Mouse (Mus musculus) left cerebral cortex, postnatal 4 days (tissue): ENCODE results near the gene Plxna3. TPM values are rescaled to one million over a fixed set of nuclear protein-coding genes. Genes with fewer than 3 reads are reported as not detected.
"Not testable (repeated sequence)": the region's sequence is repeated elsewhere in the genome, so short reads cannot be mapped to it uniquely, and the experiment has no call there.

Experiments
- DNase-seq: peaks from one replicate; pipeline ENCODE4 v3.0.0-alpha.2; 2022
- intact Hi-C: fragments of 180-260 bp; cut with DNase I; formaldehyde crosslinking; loops from one replicate; pipeline ENCODE4 v1.15.1; 2025
- total RNA-seq, 2 experiments: library from RNA; stranded (reverse); gene quantifications; 2 replicates each; pipeline ENCODE4 v1.2.3; 2021

Plxna3 gene
- total RNA-seq: 100 to 1,000 TPM; 172 to 190 TPM

DNA sequence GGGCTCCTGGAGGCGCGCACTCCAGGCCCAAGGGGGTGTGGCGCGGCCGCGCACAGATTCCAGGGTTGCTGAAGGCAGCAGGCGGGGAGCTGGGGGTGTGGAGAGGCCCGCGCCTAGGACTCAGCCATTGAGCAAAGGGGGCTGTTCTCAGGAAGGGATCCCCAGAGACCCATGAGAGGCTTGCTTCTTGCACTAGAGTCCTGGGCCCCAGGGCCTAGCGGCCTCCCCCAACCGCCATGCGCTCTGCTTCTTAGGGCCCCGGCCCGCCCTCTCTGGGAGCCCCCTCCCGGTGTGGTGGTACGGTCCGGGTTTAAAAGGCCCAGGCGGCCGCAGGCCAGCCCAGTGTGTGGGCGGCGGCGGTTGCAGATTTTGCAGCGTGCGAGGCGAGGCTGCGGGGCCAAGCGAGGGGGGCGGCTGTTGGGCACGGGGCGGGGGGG, at the start of gene Plxna3:
Plxna3 (plus strand) TSS at position 342 of the 437 bp plus-strand sequence.
- peak; percentile 72 for DNase-seq
- intact Hi-C loops: loop anchor here (5.0 kb wide), 1 partner anchor 64 kb away; the partner anchor contains the start of genes Fam3a and Ikbkg

DNA sequence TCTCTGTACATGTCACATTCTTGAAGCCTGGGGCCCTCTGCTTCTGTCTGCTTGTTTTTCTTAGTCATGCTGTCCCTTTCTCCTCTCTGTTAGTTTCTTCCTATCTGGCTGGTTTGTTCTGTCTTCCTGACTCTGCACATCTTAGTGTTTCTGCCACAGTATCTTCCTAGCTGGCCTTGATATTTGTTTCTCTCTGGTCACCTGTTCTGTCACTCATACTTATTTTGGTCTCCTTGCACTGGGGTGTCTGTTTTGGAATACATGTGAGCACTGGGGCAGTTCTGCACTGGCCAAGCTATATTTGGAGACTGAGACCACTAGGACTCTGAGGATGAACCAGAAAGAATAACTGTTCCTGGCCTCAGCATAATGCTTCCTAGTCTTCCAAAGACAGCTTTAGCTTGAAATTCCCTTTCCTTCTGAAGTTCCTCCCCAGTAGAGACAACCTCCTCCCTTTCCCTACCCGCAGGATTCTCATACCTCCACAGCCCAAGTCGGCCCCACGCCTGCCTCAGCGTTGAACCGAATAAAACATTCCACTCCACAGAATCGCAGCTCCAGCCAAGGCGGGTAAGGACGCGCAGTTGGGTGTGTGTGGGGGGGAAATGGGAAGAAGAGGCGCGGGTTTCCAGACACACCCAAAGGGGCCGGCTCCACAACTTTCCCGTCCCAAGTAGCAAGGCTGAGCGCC, 47.7 kb upstream of the Plxna3 start:
- no peak for DNase-seq
- intact Hi-C loops: no loop called here

DNA sequence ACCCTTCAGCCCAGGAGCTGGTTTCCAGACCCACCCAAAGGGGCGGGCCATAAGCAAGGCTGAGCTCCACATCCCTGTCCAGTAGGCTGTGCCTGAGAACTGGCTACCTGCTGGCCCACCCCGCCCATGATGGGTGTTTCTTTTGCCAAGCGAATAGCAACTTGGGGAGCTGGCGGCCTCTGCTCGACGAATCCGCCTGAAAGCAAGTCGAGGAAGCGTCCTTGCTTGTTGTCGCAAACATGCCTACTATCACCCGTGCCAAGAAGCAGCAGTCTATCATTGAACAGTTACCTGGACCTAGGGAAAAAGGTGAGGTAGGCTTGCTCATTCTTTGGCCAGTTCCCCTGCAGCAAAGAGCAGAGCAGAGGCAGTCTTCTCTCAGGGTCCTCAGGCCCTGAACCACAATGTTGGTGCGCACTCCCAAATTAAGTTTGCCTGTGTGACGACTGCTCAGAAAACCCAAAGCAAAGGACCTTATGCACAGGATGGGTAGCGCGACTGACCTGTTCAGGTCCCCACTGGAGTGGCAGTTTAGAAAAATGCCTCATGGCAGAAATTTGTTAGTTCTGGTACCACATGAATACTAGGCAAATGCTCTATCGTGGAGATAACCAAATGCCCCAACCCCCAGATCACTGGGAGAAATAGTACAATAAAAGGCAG, 47.0 kb upstream of the Plxna3 start, which contains the start of the genes Taz and Dnase1l1:
Taz (plus strand) TSS at position 181 of the 663 bp plus-strand sequence.
Dnase1l1 (minus strand) TSS at position 606 of the 663 bp plus-strand sequence.
- peak; percentile 63 for DNase-seq
- intact Hi-C loops: no loop called here

DNA sequence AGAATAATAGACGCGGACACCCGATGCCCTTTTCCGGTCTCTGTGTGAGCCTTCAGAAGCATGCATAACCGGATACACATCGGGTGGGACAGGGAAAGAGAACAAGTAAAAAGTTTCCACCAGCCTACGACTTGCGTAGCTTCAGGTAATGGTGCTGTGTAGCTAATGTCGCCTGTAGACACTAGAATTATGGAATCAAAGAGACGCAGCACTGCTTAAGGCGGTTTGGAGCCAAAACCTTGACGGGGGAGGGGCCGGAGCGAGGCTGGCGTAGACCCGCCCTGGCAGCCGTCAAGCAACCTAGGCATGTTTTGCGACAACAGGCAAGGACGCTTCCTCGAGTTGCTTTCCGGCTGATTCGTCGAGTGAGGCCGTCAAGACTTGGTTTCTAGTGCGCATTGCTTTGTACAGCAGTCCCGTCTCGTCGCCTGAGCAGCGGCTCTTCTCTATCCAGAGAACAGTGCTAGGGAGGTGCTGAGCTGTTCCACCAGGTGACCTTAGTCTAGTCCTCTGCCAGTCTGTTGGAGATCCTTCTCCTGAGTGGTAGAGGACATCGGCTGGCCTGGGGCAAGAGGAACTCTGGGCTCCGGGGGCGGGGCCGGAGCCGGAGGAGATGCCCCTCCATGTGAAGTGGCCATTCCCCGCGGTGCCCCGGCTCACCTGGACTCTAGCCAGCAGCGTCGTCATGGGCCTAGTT, 46.3 kb upstream of the Plxna3 start:
- peak; percentile 86 for DNase-seq
- intact Hi-C loops: no loop called here

DNA sequence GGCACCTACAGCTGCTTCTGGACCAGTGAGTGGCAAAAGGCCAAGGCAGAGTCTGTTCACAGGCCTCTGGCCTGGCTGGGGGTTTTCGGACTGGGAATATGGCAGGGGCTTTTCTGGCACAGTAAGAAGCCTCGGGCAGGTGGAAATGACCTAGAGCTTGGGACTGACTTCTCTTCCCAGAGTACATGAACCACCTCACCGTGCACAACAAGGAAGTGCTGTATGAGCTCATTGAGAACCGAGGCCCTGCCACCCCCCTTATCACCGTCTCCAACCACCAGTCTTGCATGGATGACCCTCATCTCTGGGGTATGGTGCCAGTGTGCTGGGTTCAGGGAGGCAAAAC, 45.8 kb upstream of the Plxna3 start:
- DNase-seq: no peak
- intact Hi-C loops: no loop called here

- no peak for DNase-seq
- intact Hi-C loops: no loop called here
These were observed 35.4 kb upstream of the Plxna3 start for GRCm38 (mm10) chrX:74293431-74293830.

DNA sequence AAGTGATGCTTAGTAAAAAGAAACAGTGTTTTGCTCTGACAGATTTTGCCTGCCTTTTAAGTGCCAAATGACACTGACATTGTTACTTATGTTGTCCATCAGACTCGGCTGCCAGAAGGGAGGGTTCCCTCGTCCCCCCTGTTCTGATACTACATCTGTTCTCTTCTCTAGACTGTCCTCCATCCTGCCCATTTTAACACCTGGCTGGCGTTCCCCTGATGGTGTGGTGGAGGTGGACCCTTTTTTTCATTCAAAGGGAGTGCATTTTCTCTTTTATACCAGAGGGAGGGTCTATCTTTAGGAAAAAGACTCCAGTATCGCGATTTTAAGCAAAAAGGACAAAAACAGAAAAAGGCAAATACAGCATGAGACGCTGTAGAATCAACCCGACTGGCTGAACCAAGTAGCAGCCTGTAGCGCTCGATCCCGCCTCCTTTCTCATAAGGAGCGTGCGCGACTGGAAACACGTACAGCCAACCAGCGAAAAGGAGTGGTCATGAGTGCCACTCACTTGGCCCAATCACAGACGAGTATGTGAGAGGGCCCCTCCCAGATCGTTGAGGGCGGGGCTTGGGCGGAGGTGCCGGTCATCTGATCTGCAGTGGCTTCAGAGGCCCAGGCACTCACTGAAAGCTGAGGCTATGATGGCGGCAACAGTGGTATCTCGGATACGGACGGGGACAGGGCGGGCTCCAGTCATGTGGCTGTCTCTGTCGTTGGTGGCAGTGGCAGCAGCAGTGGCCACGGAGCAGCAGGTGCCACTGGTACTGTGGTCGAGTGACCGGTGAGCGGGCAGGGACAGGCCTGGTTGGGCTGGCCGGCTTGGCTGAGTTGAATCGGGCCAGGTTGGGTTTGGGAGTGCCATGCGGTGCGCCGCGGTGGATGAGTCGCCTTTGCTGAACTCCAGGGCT, 32.1 kb upstream of the Plxna3 start, which contains the start of gene Atp6ap1:
Atp6ap1 (plus strand) TSS at position 560 of the 911 bp plus-strand sequence.
- peak; percentile 94 for DNase-seq
- intact Hi-C loops: no loop called here

DNA sequence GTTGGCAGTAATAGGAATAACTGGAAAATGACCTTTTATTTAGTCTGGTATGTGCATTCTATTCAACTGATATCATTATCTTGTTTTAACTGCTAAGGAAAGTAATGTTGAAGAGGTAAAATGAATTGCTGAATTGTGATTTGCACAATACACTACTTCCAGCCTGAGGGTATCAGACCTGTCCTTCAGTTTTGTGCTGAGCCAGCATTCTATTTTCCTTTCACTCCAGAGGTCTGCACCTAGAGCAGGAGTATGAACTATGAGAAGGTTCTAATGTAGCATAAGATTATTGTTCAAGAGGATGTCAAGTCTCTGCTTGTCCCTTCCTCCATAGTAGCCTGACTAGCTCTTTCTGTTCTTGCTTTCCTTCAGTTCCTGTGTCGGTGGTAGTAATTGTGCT, 30.5 kb upstream of the Plxna3 start:
- intact Hi-C loops: no loop called here
- no peak for DNase-seq

DNA sequence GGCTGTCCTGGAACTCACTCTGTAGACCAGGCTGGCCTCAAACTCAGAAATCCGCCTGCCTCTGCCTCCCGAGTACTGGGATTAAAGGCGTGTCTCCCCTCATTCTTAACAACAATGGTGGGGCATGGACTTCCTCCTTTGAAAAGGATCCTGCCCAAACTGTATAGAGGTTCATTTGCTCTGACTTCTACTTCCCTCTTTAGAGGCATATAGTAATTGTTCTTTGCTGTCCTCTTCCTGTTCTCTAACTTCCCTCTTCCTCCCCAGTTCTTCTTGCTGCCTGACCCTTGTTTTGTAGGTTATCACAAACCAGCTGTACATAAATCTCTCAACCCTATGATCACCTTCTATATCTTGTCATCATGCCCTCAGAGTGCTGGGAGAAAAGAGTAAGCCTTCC, 29.1 kb upstream of the Plxna3 start:
- DNase-seq: no peak
- intact Hi-C loops: no loop called here

DNA sequence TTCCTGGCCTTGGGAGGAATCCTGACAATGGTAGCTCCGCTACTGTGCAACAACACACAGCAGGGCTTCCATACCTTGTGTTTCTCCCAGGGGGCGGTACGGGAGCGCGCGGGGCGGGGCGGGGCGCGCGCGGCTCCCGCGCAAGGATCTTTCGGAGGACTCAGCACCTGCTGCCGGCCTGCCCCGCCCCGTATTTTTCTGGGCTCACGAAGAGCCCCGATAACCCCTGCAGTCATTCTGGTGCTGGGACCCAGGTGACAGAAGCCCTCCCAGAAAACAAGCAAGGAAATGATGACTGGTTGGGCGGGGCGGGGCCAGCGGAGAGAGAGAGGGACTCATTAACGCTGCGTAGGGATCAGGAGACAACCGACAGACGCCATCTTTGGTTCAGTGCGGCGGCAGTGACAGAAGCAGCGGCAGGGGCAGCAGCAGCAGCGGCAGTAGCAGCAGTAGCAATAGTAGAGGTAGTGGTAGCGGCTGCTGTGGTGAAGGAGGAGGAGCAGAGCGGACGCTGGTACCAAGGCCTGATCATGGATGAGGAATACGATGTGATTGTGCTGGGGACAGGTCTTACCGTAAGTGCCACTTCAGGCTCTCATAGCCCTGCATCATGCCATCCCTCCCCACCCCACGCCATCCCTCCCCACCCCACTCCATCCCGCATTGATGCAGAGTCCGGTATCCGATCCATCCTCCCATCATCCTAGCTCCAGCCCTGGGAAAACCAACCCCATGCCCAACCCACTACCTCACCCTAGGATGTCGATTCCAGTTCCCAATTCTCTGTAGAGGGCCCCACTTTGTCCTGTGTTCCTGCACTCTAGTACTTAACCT, 23.8 kb upstream of the Plxna3 start, which contains the start of gene Gdi1:
Gdi1 (plus strand) TSS at position 132 of the 834 bp plus-strand sequence.
- intact Hi-C loops: loop anchor here (5.0 kb wide), 1 partner anchor 33 kb away; the partner anchor contains the start of gene Rpl10
- peak; percentile 70 for DNase-seq

- peak; percentile 88 for DNase-seq
- intact Hi-C loops: no loop called here
These were observed 16.1 kb upstream of the Plxna3 start, which contains the start of gene Fam50a for GRCm38 (mm10) chrX:74312540-74313464. Gene Fam50a, plus strand, starts transcription at chrX:74313033.

GRCm38 (mm10) chrX:74329215-74329671, 377 bp downstream of the Plxna3 start:
- no peak for DNase-seq

DNA sequence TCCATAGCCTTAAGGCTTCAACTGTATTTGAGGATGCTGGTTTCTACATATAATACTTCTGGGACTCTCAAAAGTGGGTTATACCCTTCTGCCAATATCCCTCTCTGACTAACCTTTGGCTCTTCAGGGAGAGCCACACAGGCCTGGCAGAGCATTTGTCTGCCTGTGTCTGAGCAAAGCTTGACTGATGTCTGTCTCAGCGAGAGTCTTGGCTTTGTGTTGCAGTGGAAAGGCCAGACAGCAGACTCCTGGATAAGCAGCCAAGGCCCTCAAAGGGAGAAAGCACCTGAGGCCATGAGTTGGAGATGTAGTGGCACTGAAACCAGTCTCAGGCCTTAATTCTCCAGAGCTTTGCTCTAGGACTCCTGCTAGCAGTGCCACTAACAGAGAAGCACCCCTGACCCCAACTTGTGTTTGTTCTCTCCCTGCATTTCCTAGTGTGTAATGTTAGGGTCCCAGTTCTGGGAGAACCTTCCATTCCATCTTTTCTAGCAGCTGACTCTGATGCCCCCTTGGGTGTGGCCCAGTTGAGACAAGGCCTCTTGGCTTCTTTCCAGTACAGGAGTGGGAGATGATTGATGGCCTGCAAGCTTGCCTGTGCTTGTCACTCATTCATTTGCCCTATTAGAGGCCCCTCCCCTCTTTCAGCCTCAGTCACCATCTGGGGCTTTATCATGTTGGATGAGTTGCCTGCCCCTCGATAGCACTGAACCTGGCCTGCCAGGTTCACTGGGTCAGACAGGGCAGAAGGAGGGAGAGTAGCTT, 1.5 kb downstream of the Plxna3 start:
- intact Hi-C loops: no loop called here
- DNase-seq: no peak

More at GRCm38 (mm10) chrX:74329215-74329671, 377 bp downstream of the Plxna3 start:
- intact Hi-C loops: loop anchor here (5.0 kb wide), 1 partner anchor 63 kb away; the partner anchor contains the start of genes Fam3a and Ikbkg

GRCm38 (mm10) chrX:74352645-74353466, 24.0 kb downstream of the Plxna3 start:
- intact Hi-C loops: no loop called here
- DNase-seq: no peak

- DNase-seq: peak; percentile 84
- intact Hi-C loops: no loop called here
These were observed 24.6 kb downstream of the Plxna3 start, which contains the start of gene Lage3 for GRCm38 (mm10) chrX:74353467-74353770. Gene Lage3, minus strand, starts transcription at chrX:74353618.

GRCm38 (mm10) chrX:74357069-74357468, 28.2 kb downstream of the Plxna3 start:
- not testable (repeated sequence) for DNase-seq

More at GRCm38 (mm10) chrX:74357069-74357468, 28.2 kb downstream of the Plxna3 start:
- intact Hi-C loops: not testable (repeated sequence)
